Mouse (Mus musculus) embryonic facial prominence, embryonic 13.5 days (tissue): ENCODE results near the gene Gpm6a. TPM values are rescaled to one million over a fixed set of nuclear protein-coding genes. Genes with fewer than 3 reads are reported as not detected.

Experiments
- ATAC-seq: fragments of 200-750 bp; cut with Nextera tagmentation; 2 replicates; pipeline ENCODE4 v1.8.0; 2017; ENCODE audit warnings: low read depth; ENCODE audit not compliant: insufficient number of reproducible peaks, insufficient read depth, low FRiP score, low TSS enrichment
- H3K27ac ChIP-seq: fragments of 300-500 bp; sonication (generic); 2 replicates; pipeline ENCODE4 v1.5.1; 2015; ENCODE audit warnings: moderate library complexity, mild to moderate bottlenecking, inconsistent platforms
- H3K27me3 ChIP-seq: fragments of 300-500 bp; sonication (generic); 2 replicates; pipeline ENCODE4 v1.6.1; 2015; ENCODE audit warnings: mild to moderate bottlenecking, inconsistent platforms
- H3K36me3 ChIP-seq: fragments of 300-500 bp; sonication (generic); 2 replicates; pipeline ENCODE4 v1.6.1; 2015; ENCODE audit warnings: mild to moderate bottlenecking, inconsistent platforms
- H3K4me1 ChIP-seq: fragments of 300-500 bp; sonication (generic); 2 replicates; pipeline ENCODE4 v1.6.1; 2015; ENCODE audit warnings: inconsistent platforms
- H3K4me2 ChIP-seq: fragments of 300-500 bp; sonication (generic); 2 replicates; pipeline ENCODE4 v1.6.1; 2015; ENCODE audit warnings: moderate library complexity, mild to moderate bottlenecking, inconsistent platforms
- H3K4me3 ChIP-seq: fragments of 300-500 bp; sonication (generic); 2 replicates; pipeline ENCODE4 v1.5.1; 2015; ENCODE audit warnings: mild to moderate bottlenecking, inconsistent platforms
- H3K9ac ChIP-seq: fragments of 300-500 bp; sonication (generic); 2 replicates; pipeline ENCODE4 v1.6.1; 2015; ENCODE audit warnings: mild to moderate bottlenecking, inconsistent platforms
- H3K9me3 ChIP-seq: fragments of 300-500 bp; sonication (generic); 2 replicates; pipeline ENCODE4 v1.6.1; 2016; ENCODE audit warnings: inconsistent platforms
- WGBS: fragments of 180-500 bp; shearing (Covaris S2); methylation state at CpG from one replicate; pipeline ENCODE4 v1.1.7; 2015; ENCODE audit warnings: mixed read lengths; 5-methylcytosine and 5-hydroxymethylcytosine counted together
- polyA plus RNA-seq: library from polyadenylated mRNA; unstranded; fragments of >200 nt; fragmentation: Nextera tagmentation; extraction: Ambion mirVana; gene quantifications from 2 replicates; pipeline ENCODE4 v1.2.1, GENCODE M21; 2015

Gpm6a gene
- polyA plus RNA-seq, 1 experiment from 2014 or later: 21.7 TPM

- Histone ChIP-seq H3K27ac (no peak overlapping the region), H3K9me3 (no peaks in the 10 kb centered on the region), H3K4me3 (no peak overlapping the region), H3K4me2 (no peak overlapping the region), H3K36me3 (no peaks in the 10 kb centered on the region), H3K9ac (no peak overlapping the region), H3K27me3 (no peaks in the 10 kb centered on the region), H3K4me1 (no peaks in the 10 kb centered on the region)
- ATAC-seq: no peak
- 33% methylated on average over 3 of the region's 3 CpGs for WGBS
These were observed 149.3 kb downstream of the Gpm6a start for GRCm38 (mm10) chr8:55103891-55104481.

Other genes with a start within 250 kb of the Gpm6a start
- gene Wdr17, start 67.7 kb upstream of the Gpm6a start, polyA plus RNA-seq: 1.2 TPM in 2 replicates